Mouse (Mus musculus): Measurements from ENCODE around the gene Chsy1.

The Chsy1 gene

DNA sequence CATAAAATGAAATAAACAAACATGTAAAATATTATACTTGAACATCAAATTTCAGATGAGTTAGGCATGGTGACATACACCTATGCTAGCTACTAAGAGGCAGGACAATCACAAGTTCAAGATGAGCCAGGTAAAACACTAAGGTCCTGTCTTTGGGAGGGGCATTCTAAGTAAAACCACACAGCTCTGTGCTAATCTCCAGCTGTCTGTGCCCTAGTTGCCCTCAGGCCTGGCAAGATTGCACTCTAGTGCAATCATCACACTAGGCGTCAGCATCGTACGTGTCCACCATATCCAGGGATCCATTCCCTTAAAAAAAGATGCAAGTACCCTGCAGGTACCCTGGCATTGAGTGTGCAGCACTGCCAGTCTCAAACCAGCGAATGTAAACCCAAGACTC is 28.0 kb downstream of the Chsy1 start:
- in situ Hi-C loops (cut with MboI; ENCODE audit: low sequenced_read_pairs) = no loop called here

DNA sequence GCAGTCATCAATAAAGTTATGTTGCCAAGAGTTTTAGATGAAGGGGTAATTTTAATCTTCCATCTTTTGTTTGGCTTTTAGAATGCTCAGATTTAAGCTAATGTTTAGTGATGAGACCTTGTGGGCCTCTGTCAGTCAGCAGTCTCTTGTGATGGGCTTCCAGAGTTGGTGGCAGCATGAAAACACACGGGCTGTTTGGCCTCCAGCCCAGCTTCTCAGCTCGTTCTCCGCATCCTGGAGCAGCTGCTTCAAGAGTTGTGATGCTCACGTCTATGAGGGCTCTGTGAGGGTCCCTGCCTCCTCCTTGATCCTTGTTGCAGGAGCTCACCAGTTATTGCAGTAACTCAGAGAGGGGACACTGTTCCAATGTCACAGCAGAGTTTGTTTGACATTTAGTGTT is 29.0 kb downstream of the Chsy1 start:
- in situ Hi-C loops (cut with MboI; ENCODE audit: low sequenced_read_pairs) = no loop called here

DNA sequence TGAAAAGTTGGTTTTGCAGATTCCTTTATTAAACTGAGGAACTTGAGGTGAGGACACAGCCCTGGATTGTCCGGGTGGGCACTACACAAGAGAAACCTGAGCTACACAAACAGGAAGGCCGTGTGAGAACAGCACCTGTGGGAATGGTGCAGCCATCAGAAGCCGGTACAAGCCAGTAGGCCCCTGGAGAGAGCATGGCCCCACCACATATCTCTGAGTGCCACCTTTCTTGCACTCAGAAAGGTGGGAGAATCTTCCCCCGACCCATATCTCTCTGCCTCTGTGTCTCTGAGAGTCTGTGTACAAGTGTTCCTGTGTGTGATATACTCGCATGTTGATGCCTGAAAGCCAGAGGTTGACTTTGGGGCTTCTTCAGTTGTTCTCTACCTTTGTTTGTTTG is 29.6 kb downstream of the Chsy1 start:
- in situ Hi-C loops (cut with MboI; ENCODE audit: low sequenced_read_pairs) = no loop called here

DNA sequence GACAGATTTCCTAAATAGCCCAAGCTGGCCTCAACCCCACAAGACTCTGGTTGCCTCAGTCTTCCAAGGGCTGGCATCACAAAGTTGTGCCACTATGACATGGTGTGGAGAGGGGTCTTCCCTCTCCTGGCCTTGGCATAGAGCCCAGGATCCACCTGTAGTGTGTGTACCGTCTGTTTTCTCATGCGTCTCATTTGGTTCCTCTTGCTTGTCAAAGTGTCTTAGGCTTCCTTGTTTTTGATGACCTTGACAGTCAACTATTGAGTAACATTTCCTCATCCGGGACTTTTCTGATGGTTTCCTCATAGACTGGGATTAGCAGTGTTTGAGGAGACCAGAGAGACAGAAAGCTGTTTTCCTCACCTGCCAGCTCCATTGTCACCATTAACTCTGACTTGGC is 30.8 kb downstream of the Chsy1 start:
- in situ Hi-C loops (cut with MboI; ENCODE audit: low sequenced_read_pairs) = no loop called here

DNA sequence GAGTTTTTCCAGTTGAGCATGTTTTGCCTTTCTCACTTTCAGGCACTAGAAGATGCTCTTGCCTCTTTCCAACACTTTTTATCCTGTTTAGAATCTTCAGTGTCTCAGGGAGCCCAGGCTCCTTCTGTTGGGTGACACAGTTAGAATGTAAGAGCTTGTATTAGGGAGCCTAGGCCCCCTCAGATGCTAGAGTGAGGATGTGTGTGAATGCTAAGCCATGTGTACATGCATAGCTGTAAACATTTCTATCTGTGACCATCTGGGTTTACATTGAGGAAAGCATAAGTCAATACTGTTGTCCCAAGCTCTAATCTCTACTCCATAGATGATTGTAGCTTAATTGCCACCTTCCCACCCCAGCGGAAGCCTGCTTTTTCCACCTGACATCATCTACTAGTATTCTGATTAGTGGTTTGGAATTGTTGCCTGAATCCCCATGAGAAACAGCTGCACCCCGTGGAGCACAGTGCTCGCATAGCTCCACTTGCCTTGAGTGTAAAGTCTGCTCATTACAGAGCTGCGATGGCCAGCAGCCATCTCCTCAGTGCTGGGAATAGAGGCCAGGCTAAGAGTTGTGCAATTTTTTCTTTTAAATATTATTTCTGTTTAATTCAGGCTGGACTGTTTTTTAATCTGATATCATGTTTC is 31.7 kb downstream of the Chsy1 start:
- in situ Hi-C loops (cut with MboI; ENCODE audit: low sequenced_read_pairs) = no loop called here

DNA sequence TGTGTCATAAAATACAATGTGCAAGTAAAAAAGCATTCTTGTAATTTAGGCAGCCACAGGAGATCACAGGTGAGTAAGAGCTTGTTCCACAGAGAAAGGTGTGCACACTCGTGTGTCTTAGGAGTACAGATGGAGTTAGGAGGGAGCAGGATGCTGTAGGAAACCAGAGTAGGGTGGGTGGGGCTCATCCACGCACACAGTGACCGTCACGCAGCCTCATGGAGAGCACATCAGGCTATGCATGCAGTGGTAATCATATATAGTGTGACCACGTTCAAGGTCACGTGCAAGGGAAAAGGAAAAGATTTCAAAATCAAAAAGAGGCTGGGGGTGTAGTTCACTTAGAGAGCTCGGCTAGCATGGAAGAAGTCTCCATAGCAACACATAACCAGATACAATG is 33.2 kb downstream of the Chsy1 start:
- in situ Hi-C loops (cut with MboI; ENCODE audit: low sequenced_read_pairs) = no loop called here

DNA sequence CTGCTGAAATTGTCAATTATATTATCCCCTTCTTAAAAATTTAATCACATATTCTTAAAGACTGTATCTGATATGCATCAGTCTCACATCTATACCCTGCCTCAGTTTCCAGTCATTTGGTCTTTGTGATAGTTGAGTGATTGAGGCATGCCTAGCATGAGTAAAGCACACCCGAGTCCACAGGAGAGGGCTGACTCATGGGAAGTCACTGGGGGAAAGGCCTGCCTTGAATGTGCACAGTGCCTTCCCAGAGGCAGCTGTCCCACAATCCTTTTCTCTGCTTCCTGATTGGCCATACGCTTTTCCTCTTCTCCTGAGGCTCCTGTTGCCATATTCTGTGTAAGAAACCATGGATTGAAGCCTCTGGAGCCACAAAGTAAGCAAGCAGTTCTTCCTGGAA is 35.2 kb downstream of the Chsy1 start:
- in situ Hi-C loops (cut with MboI; ENCODE audit: low sequenced_read_pairs) = no loop called here

DNA sequence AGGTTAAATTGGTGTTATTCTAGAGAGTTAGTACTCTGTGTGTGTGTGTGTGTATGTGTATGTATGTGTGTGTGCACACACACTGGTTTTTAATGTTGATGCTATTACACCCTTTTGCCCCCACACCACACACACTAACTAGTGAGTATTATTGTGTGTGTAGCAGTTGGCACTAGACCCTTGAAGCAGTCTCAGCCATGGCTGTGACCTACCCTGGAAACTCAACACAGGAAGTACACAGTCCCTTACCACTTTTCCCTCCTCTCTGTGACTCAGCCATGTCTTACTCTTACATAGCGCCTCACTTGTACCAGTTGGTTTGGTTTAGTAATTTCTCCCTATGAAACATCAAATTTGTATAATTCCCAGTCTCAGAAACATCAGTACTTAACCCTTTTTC is 37.8 kb downstream of the Chsy1 start:
- in situ Hi-C loops (cut with MboI; ENCODE audit: low sequenced_read_pairs) = no loop called here

DNA sequence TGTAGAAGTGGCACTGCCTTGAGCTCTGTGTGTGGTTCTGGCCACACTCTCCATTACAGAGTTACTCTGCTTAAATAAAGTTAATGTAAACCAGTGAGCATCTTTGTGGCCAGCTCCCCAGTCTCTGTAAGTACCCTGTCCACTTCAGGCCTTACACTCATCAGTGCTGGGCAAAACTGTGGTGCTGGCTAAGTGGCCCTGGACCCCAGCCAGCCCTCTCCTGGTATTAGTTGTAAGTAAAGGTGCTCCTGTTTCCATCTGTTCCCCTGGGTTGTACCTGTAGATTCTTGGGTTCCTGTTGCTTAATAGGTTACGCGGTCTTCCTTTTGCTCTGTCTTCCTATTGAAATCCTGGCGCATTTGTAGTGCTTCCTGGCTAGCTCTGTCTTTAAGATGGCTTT is 38.5 kb downstream of the Chsy1 start:
- in situ Hi-C loops (cut with MboI; ENCODE audit: low sequenced_read_pairs) = no loop called here

DNA sequence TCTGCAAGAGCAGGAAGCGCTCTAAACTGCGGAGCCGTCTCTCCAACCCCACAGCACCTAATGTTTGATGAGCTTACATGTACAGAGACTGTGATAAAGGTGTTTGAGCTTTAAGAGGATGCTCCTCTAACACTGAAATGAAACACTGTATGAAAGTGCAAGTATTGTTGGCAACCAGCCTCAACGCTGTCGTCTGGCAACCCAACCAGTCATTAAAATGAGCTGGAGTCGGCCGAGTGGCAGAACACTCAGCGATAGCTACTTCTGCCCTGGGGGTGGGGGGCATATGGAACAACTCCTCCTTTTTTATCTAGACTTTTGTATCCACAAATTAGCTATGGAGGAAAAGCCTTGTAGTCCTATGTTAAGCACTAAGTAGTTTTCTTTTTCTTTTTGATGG is 40.2 kb downstream of the Chsy1 start:
- in situ Hi-C loops (cut with MboI; ENCODE audit: low sequenced_read_pairs) = no loop called here

DNA sequence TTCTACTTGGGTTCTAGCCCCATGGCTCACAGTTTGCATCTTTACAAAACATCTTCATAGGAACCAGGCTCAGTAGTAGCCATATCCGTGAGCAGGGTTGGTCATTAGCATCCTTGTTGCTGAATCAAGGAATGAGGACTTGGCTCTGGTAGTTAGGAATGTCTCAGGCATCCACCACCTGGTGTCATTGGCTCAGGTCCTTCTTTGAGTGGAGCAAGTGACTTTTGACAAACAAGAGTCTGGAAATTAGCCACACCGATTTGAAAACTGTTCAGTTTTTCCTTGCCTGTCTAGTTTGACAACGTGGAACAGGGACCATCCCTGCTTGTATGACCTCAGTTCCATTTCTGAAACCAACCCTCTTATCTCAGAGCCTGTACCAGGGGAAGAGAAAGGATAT is 41.1 kb downstream of the Chsy1 start:
- in situ Hi-C loops (cut with MboI; ENCODE audit: low sequenced_read_pairs) = no loop called here

DNA sequence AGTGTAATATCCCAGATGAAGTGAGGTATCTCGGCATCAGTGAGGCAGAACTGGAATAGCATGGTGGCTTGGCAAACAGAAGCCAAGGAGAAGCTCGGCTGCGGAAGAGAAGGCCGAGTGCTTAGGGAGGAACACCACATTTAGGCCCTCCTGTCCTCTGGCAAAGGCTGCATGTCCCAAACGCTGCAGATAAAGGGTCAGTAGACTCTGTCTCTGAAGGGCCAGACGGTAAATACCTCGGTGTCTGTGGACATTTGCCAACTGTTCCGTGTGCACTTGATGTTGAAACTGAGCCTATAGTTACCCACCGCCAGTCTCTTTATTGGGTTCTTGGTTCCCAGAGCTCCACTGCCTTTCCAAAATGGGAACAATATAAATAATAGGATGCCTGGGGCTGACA is 48.1 kb downstream of the Chsy1 start:
- in situ Hi-C loops (cut with MboI; ENCODE audit: low sequenced_read_pairs) = no loop called here

DNA sequence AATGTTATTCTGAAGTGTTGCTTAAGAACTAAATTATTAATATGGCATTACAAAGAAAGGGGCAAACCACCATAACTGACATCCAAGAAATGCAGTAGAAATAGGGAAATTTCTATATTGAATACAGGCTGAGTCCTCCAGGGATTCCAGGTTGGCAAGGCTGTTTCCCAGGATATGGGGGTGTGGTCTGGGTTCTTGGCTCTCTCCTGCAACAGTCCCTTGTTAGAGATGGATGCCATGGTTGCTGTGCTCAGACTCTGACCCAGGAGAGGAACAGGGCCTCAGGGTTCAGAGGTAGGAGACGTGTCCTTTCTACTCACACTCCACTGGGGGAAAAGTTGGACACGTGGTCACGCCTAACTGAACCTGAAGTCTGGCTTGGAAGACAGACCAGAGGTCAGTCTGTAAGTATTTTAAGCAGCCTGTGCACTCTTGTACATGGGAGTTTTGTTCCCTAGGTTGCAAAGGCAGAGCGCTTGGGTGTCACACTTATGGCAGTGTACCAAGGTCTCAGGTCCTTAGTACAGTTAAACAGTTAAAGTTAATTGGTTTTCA is 48.6 kb downstream of the Chsy1 start:
- in situ Hi-C loops (cut with MboI; ENCODE audit: low sequenced_read_pairs) = no loop called here

DNA sequence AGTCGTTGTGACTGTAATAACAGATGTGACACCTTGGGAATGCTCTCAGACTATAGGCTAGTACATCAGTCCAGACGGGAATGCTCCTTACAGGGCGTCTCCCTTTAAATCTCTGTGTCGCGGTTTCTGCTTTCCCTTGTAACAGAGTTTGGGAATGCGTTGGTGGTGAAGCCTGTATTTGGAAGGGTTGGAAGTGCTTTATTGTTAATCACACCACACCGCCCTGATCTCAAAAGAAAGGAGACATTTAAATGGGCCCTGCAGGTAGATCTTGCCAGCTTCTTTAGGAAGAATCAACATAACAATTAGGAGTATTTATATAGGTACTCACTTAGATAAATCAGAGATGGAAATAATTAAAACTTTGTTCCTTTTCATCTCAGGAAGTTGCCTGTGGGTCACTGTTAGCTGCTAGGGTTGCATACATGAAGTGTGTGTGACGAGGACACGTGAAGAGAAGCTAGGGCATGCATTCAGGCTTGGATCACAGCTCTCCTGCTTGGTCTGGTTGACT is 49.4 kb downstream of the Chsy1 start:
- in situ Hi-C loops (cut with MboI; ENCODE audit: low sequenced_read_pairs) = no loop called here

DNA sequence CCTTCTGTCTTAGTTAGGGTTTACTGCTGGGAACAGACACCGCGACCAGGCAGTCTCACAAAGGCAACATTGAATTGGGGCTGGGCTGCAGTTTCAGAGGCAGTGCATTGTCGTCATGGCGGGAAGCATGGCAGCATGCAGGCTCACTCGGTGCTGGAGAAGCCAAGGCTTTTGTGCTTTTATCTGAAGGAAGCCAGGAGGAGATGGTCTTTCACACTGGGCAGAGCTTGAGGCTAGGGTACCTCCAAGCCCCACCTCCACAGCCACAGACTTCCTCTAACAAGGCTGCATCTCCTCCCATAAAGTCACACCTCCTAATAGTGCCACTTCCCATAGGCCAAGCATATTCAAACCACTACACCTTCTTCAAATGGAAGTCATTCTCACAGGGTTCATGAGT is 50.6 kb downstream of the Chsy1 start:
- in situ Hi-C loops (cut with MboI; ENCODE audit: low sequenced_read_pairs) = no loop called here

DNA sequence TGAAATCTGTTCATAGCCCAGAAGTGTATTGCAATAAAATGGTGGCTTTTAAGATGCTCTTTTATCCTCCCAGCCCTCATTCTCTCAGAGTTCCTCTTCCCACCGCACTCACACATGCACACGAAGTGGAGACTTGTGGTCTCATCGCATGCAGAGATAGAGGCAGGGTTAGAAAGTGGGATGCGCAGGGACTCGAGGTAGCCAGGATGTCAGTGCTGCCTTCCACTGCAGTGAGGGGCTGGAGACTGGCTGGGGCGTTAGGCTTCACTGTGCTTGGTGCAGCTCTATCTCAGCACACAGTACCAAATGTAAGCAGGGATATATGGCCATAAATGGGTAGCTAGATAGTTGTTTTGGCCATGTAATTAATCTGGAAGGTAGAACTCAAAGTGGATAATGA is 52.5 kb downstream of the Chsy1 start:
- in situ Hi-C loops (cut with MboI; ENCODE audit: low sequenced_read_pairs) = no loop called here

DNA sequence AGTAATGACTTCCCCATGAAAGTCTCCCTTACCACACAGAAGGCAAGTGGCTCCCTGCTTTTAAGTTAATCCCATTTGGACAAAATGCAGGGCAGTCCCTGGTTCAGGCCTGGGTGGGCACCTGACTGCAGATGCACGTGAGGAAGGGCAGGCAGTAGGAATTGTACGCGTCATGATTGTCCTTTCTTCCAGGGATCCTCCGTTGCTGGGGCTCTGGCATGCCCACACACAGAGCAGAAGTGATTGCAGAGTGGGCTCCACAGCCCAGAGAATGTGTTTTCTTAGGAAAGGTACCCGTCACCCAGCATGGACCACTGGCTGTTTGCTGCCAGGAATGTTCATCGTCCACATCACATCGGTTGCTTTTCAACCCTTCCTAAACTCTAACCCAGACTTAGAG is 53.2 kb downstream of the Chsy1 start:
- in situ Hi-C loops (cut with MboI; ENCODE audit: low sequenced_read_pairs) = no loop called here

DNA sequence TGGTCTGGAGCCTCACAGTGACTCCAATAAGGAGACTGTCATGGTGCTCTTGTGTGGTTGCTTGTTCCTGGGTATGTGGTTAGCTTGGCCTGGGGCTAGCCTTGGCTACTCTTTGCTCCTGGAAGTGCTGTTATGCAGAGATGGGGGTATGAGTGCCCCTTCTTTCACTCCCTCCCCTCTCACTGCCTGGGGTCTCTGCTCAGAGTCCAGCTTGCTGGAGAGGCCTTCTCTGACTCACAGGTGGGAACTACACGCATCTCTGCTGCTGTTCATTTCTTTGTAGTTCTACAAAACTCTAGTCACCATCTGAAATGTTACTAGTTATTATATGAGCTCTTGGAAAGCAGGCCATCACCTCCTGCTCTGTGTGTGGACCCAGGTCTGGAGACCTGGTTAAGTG is 53.7 kb downstream of the Chsy1 start:
- in situ Hi-C loops (cut with MboI; ENCODE audit: low sequenced_read_pairs) = no loop called here

DNA sequence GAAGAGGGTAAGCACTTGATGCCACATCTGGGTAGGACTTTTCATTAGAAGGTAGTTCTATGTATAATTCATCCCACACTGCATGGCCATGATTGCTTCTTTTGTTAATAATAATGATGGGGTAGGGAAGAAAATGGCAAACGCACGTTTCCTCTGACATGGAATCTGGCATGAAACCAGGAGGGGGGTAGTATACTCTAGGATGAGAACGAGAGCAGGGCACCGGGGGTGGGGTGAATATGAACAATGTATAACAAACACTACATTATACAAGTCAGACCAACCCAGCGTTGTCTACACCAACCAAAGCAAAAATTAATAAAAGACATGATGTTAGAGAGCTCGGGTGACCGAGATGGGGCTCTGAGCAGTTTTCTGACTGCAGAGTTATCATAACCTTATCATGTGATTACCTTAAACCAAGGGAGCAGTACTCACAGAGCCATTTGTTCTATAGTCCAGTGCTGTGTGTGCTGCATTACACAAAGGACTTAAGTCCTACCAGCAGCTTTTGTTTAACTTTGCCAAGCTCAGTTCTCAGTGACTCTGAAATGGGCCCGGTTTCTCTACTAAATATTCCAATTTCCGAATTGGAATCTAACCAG is 55.2 kb downstream of the Chsy1 start:
- in situ Hi-C loops (cut with MboI; ENCODE audit: low sequenced_read_pairs) = no loop called here

DNA sequence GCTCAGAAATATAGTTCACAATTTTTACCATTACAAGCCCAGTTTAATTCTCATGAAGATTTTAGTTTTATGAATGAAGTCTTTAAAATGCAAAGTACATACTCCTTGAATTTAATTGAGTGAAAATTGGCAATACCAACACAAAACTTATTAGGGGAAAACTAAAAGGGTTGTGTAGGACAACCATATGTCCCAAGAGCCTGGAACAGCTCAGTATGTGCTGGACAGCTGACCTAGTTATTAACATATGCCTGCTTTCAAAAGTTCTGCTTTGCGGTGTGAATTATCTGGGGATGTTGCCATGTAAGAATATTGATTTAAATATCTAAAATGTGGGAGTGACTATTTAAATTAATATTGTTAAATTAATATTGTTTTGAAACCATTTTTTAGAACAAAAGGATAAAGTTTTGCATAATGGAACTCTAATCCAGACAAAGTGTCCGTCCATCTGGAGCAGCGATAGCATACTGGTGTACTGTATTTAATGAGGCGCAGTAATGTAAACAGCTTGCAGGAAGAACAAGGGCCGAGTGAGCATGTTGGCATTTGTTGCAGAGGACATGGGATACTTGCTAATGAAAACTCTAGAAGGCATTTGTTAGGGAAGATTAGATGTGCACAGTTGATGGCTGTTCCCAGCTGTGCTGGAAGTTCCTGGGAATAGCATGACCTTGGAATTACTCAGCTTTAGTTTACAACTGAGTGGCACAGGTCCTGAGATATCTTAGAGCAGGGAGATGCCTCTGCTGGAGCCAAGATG is 55.9 kb downstream of the Chsy1 start:
- in situ Hi-C loops (cut with MboI; ENCODE audit: low sequenced_read_pairs) = no loop called here

DNA sequence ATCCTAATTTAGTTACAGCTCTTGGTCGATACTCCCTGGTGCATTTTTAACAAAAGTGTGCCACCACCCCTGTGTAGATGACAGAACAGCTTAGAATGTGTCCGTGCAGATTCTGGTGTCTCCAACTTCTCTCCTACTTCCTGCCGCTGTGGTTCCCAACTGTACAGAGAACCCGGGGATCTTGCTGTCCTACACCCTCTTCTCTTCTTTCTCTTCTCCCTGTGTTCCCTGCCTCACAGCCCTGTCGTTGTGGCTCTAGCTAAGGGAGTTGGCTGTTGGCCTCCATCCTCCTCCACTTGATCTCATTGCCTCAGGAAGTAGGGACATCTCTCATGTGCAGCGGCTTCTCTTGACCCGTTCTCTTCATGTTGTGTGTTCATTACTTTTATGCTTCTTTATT is 59.6 kb downstream of the Chsy1 start:
- in situ Hi-C loops (cut with MboI; ENCODE audit: low sequenced_read_pairs) = no loop called here

DNA sequence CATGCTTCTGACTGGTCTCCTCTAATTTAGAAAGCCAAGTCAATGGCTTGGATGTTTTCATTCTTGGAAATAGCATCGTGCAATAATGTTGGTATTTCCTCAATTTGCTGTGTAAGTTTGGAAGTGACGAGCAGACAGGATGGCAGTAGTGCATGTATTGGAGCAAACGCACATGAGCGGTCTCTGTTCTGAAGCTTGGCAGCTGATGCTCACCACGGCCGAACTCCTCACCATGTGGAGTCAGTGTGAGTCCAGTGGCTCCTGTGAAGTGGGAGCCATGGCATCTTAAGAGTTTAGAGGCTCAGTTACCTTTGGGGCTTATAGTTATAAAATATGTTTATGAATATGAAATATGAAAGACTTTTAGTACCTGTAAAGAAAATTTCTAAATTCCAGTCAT is 60.2 kb downstream of the Chsy1 start:
- in situ Hi-C loops (cut with MboI; ENCODE audit: low sequenced_read_pairs) = no loop called here
